Mouse (Mus musculus) neural tube, embryonic 13.5 days (tissue): Measurements from ENCODE around the gene Gfpt2. TPM values are rescaled to one million over a fixed set of nuclear protein-coding genes. Genes with fewer than 3 reads are reported as not detected.
"Not testable (repeated sequence)": the region's sequence is repeated elsewhere in the genome, so short reads cannot be mapped to it uniquely, and the experiment has no call there.

ENCODE experiments used
- ATAC-seq: fragments of 200-750 bp; cut with Nextera tagmentation; 2 replicates; pipeline ENCODE4 v1.8.0; 2017; ENCODE audit warnings: low read depth, mild to moderate bottlenecking, moderate TSS enrichment, moderate library complexity
- H3K27ac ChIP-seq: fragments of 300-500 bp; sonication (generic); replicated peaks from 2 replicates; pipeline ENCODE4 v1.5.1; 2015; ENCODE audit warnings: moderate library complexity, mild to moderate bottlenecking, inconsistent platforms
- H3K27me3 ChIP-seq: fragments of 300-500 bp; sonication (generic); 2 replicates; pipeline ENCODE4 v1.6.1; 2015; ENCODE audit warnings: mild to moderate bottlenecking, inconsistent platforms
- H3K36me3 ChIP-seq: fragments of 300-500 bp; sonication (generic); 2 replicates; pipeline ENCODE4 v1.6.1; 2015; ENCODE audit warnings: mild to moderate bottlenecking, inconsistent platforms
- H3K4me1 ChIP-seq: fragments of 300-500 bp; sonication (generic); replicated peaks from 2 replicates; pipeline ENCODE4 v1.6.1; 2015; ENCODE audit warnings: inconsistent platforms
- H3K4me2 ChIP-seq: fragments of 300-500 bp; sonication (generic); 2 replicates; pipeline ENCODE4 v1.6.1; 2015; ENCODE audit warnings: inconsistent platforms, mild to moderate bottlenecking, moderate library complexity
- H3K4me3 ChIP-seq: fragments of 300-500 bp; sonication (generic); 2 replicates; pipeline ENCODE4 v1.5.1; 2015; ENCODE audit warnings: mild to moderate bottlenecking, inconsistent platforms
- H3K9ac ChIP-seq: fragments of 300-500 bp; sonication (generic); 2 replicates; pipeline ENCODE4 v1.6.1; 2015; ENCODE audit warnings: moderate library complexity, mild to moderate bottlenecking, inconsistent platforms
- H3K9me3 ChIP-seq: fragments of 300-500 bp; sonication (generic); 2 replicates; pipeline ENCODE4 v1.6.1; 2016; ENCODE audit warnings: inconsistent platforms
- WGBS: fragments of 180-500 bp; shearing (Covaris S2); methylation state at CpG from one replicate; pipeline ENCODE4 v1.1.7; 2015; 5-methylcytosine and 5-hydroxymethylcytosine counted together
- polyA plus RNA-seq: library from polyadenylated mRNA; unstranded; fragments of >200 nt; fragmentation: Nextera tagmentation; extraction: Ambion mirVana; gene quantifications from 2 replicates; pipeline ENCODE4 v1.2.1, GENCODE M21; 2015

Gene Gfpt2
- polyA plus RNA-seq, 1 experiment from 2014 or later, result 4.6 TPM

- Histone ChIP-seq H3K9me3 (no peaks in the 10 kb centered on the region), H3K27ac (no peak overlapping the region), H3K4me3 (no peak overlapping the region), H3K27me3 (no peaks in the 10 kb centered on the region), H3K36me3 (no peaks in the 10 kb centered on the region), H3K4me1 (peaks cover 12% of the 10 kb centered on the region), H3K9ac (no peak overlapping the region), H3K4me2 (no peak overlapping the region)
- no peak for ATAC-seq
- 96% methylated on average over 4 of the region's 4 CpGs for WGBS
These were observed 9.8 kb downstream of the Gfpt2 start for GRCm38 (mm10) chr11:49803801-49804200.

GRCm38 (mm10) chr11:49806218-49806617, 12.2 kb downstream of the Gfpt2 start:
- Histone ChIP-seq H3K9me3 (no peaks in the 10 kb centered on the region), H3K4me1 (peaks cover 5% of the 10 kb centered on the region), H3K27ac (no peak overlapping the region), H3K4me3 (no peak overlapping the region), H3K9ac (no peak overlapping the region), H3K27me3 (no peaks in the 10 kb centered on the region), H3K4me2 (no peak overlapping the region), H3K36me3 (no peaks in the 10 kb centered on the region)
- WGBS, result 22% methylated on average over 3 of the region's 3 CpGs
- ATAC-seq, result no peak

- 95% methylated on average over 9 of the region's 9 CpGs for WGBS
- no peak for ATAC-seq
- Histone ChIP-seq H3K9me3 (no peaks in the 10 kb centered on the region), H3K9ac (no peak overlapping the region), H3K27me3 (no peaks in the 10 kb centered on the region), H3K36me3 (no peaks in the 10 kb centered on the region), H3K4me1 (no peaks in the 10 kb centered on the region), H3K4me3 (no peak overlapping the region), H3K4me2 (no peak overlapping the region), H3K27ac (no peak overlapping the region)
These were observed 15.0 kb downstream of the Gfpt2 start for GRCm38 (mm10) chr11:49808946-49809345.

- H3K27me3 ChIP-seq, H3K36me3 ChIP-seq, H3K4me2 ChIP-seq, H3K9ac ChIP-seq, H3K4me3 ChIP-seq, H3K9me3 ChIP-seq, H3K27ac ChIP-seq, ATAC-seq, H3K4me1 ChIP-seq: not testable (repeated sequence)
- whole genome bisulfite sequencing, result 87% methylated on average over 7 of the region's 7 CpGs
These were observed 16.7 kb downstream of the Gfpt2 start for GRCm38 (mm10) chr11:49810696-49811095.

GRCm38 (mm10) chr11:49811099-49811541, 17.1 kb downstream of the Gfpt2 start:
- Histone ChIP-seq H3K4me3 (no peak overlapping the region), H3K36me3 (no peaks in the 10 kb centered on the region), H3K27ac (no peak overlapping the region), H3K27me3 (no peaks in the 10 kb centered on the region), H3K4me2 (no peak overlapping the region), H3K4me1 (no peaks in the 10 kb centered on the region), H3K9ac (no peak overlapping the region), H3K9me3 (no peaks in the 10 kb centered on the region)
- ATAC-seq, result no peak
- whole genome bisulfite sequencing, result 87% methylated on average over 8 of the region's 8 CpGs

GRCm38 (mm10) chr11:49811879-49812278, 17.9 kb downstream of the Gfpt2 start:
- H3K9ac ChIP-seq, result no peak overlapping the region
- no peak overlapping the region for H3K27ac ChIP-seq
- H3K4me1 ChIP-seq, result no peaks in the 10 kb centered on the region
- H3K9me3 ChIP-seq, result no peaks in the 10 kb centered on the region
- no peak overlapping the region for H3K4me2 ChIP-seq
- ATAC-seq, result no peak
- H3K27me3 ChIP-seq, result no peaks in the 10 kb centered on the region
- 87% methylated on average over 8 of the region's 8 CpGs for WGBS
- no peak overlapping the region for H3K4me3 ChIP-seq
- H3K36me3 ChIP-seq, result no peaks in the 10 kb centered on the region

- Histone ChIP-seq H3K4me1 (no peaks in the 10 kb centered on the region), H3K9ac (no peak overlapping the region), H3K9me3 (no peaks in the 10 kb centered on the region), H3K27ac (no peak overlapping the region), H3K4me2 (no peak overlapping the region), H3K36me3 (peaks cover 10% of the 10 kb centered on the region), H3K27me3 (no peaks in the 10 kb centered on the region), H3K4me3 (no peak overlapping the region)
- ATAC-seq, result no peak
- WGBS, result 86% methylated on average over 15 of the region's 15 CpGs
These were observed 25.0 kb downstream of the Gfpt2 start for GRCm38 (mm10) chr11:49818869-49819566.

- Histone ChIP-seq H3K27me3 (no peaks in the 10 kb centered on the region), H3K36me3 (peaks cover 16% of the 10 kb centered on the region), H3K4me3 (no peak overlapping the region), H3K4me2 (no peak overlapping the region), H3K27ac (no peak overlapping the region), H3K4me1 (no peaks in the 10 kb centered on the region), H3K9ac (no peak overlapping the region), H3K9me3 (no peaks in the 10 kb centered on the region)
- ATAC-seq, result no peak
- 84% methylated on average over 7 of the region's 7 CpGs for WGBS
These were observed 25.7 kb downstream of the Gfpt2 start for GRCm38 (mm10) chr11:49819676-49820075.

- peaks cover 17% of the 10 kb centered on the region for H3K36me3 ChIP-seq
- H3K27me3 ChIP-seq, result no peaks in the 10 kb centered on the region
- H3K27ac ChIP-seq, result no peak overlapping the region
- WGBS, result 88% methylated on average over 2 of the region's 2 CpGs
- no peaks in the 10 kb centered on the region for H3K9me3 ChIP-seq
- H3K4me2 ChIP-seq, result no peak overlapping the region
- H3K4me1 ChIP-seq, result no peaks in the 10 kb centered on the region
- H3K9ac ChIP-seq, result no peak overlapping the region
- H3K4me3 ChIP-seq, result no peak overlapping the region
- ATAC-seq, result no peak
These were observed 26.9 kb downstream of the Gfpt2 start for GRCm38 (mm10) chr11:49820928-49821327.

GRCm38 (mm10) chr11:49821546-49821945, 27.6 kb downstream of the Gfpt2 start:
- H3K4me3 ChIP-seq, result no peak overlapping the region
- no peak overlapping the region for H3K9ac ChIP-seq
- H3K4me1 ChIP-seq, result no peaks in the 10 kb centered on the region
- no peak overlapping the region for H3K27ac ChIP-seq
- no peak overlapping the region for H3K4me2 ChIP-seq
- peaks cover 17% of the 10 kb centered on the region for H3K36me3 ChIP-seq
- ATAC-seq, result no peak
- H3K9me3 ChIP-seq, result no peaks in the 10 kb centered on the region
- 92% methylated on average over 2 of the region's 2 CpGs for WGBS
- no peaks in the 10 kb centered on the region for H3K27me3 ChIP-seq

- Histone ChIP-seq H3K36me3 (peaks cover 17% of the 10 kb centered on the region), H3K4me2 (no peak overlapping the region), H3K9me3 (no peaks in the 10 kb centered on the region), H3K27ac (no peak overlapping the region), H3K4me3 (no peak overlapping the region), H3K9ac (no peak overlapping the region), H3K27me3 (no peaks in the 10 kb centered on the region), H3K4me1 (no peaks in the 10 kb centered on the region)
- no peak for ATAC-seq
- 93% methylated on average over 2 of the region's 2 CpGs for WGBS
These were observed 28.4 kb downstream of the Gfpt2 start for GRCm38 (mm10) chr11:49822337-49822736.

- no peak overlapping the region for H3K4me2 ChIP-seq
- H3K27me3 ChIP-seq, result no peaks in the 10 kb centered on the region
- ATAC-seq, result no peak
- 45% methylated on average over 2 of the region's 2 CpGs for WGBS
- no peaks in the 10 kb centered on the region for H3K4me1 ChIP-seq
- no peaks in the 10 kb centered on the region for H3K9me3 ChIP-seq
- H3K27ac ChIP-seq, result no peak overlapping the region
- peaks cover 21% of the 10 kb centered on the region for H3K36me3 ChIP-seq
- no peak overlapping the region for H3K9ac ChIP-seq
- no peak overlapping the region for H3K4me3 ChIP-seq
These were observed 30.9 kb downstream of the Gfpt2 start for GRCm38 (mm10) chr11:49824896-49825295.

GRCm38 (mm10) chr11:49827243-49827642, 33.3 kb downstream of the Gfpt2 start:
- ATAC-seq, result no peak
- Histone ChIP-seq H3K27ac (no peak overlapping the region), H3K36me3 (peaks cover 22% of the 10 kb centered on the region), H3K9me3 (no peaks in the 10 kb centered on the region), H3K4me1 (no peaks in the 10 kb centered on the region), H3K4me3 (no peak overlapping the region), H3K27me3 (no peaks in the 10 kb centered on the region), H3K4me2 (no peak overlapping the region), H3K9ac (no peak overlapping the region)
- 36% methylated on average over 6 of the region's 6 CpGs for WGBS
